Mouse (Mus musculus) retina, postnatal 7 days (tissue): ENCODE data around the gene Efl1.
"Not testable (repeated sequence)": the region's sequence is repeated elsewhere in the genome, so short reads cannot be mapped to it uniquely, and the experiment has no call there.

Source experiments
- DNase-seq: peaks from one replicate; pipeline ENCODE4 v3.0.0-alpha.2; 2012; ENCODE audit warnings: low read depth, low spot score

Gene Efl1

DNA sequence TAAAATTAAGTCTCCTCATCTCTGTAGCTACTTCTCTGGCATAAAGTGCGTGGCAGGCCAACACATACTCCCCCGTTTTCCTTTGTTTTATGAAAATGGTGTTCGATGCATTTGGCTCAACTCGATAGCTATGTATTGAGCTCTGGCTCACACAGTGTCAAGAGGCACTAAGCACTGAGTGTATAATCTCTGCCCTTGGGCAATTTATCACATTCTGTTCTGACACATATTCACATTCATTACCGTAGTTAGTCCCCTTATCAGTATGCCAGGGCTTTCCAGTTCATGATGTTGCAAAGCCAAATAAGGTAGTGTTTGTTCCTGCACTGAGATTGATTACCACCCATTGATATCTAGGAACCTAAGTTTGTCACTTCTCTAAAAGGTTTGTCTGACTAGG lies 71.3 kb downstream of the Efl1 start:
- DNase-seq, result no peak

DNA sequence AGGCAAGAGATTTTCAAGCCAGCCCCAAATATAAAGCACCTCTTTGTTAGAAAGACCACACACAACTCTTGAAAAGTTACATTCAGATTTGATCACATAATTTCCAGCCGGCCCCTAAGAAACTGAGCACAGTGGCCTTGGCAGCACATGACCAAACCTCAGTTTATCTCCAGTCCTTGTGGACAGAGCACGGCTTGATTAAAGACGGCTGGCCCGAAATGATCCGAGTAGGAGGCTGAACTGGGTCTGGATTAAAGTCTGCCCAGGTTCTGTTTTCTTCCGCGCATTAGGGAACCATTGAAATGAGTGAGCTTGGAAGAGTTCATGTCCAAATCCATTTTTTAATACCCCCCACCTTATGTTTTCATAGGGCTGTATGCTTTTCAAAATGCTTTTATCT lies 72.1 kb downstream of the Efl1 start:
- DNase-seq, result no peak

DNA sequence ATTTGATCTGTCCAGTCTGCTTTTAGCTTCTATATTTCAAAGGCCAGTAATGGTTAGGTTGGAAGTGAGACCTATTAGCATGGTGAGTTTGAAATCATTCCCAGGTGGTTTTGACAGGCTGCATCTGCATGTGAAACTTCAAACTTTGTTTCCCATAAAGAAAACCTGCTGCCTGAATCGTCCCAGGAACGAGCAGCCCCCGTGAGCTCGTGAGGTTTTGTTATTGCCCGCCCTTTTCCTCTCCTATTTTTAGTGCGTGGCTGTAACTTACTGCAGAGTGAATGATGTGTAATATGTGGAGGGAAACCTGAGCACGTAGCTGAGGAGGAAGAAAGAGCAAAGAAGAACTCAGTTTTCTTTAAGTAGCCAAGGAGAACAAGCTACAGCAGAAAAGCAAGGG lies 72.5 kb downstream of the Efl1 start:
- DNase-seq, result no peak

DNA sequence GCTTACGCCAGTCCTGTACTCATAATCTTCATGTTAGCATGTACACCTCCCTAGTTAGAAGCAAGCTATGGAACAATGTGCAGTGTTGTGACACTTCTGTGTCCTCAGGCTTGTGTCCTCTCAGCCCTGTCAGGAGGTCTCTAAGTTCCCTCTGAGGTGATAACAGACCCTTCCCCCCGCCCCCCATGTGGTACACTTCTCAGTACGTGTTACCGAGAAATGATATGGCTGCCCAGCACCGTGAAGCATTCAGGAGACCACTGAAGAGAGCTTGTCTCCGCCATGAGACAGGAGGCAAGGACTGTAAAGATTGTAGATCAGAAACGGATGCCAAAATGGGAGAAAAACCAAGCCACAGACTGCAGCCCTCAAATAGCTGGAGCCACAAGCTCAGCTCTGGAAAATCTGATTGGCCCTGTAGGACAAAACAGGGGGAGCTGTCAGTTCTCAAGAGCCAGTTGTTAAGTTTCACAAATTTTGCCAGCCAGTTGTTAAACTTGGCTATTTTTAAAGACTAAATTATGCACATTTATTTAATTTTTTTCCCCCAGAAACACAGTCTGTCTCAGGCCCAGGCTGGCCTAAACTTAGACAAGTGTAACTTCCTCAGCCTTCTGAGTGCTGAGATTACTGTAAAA lies 74.2 kb downstream of the Efl1 start:
- no peak for DNase-seq

DNA sequence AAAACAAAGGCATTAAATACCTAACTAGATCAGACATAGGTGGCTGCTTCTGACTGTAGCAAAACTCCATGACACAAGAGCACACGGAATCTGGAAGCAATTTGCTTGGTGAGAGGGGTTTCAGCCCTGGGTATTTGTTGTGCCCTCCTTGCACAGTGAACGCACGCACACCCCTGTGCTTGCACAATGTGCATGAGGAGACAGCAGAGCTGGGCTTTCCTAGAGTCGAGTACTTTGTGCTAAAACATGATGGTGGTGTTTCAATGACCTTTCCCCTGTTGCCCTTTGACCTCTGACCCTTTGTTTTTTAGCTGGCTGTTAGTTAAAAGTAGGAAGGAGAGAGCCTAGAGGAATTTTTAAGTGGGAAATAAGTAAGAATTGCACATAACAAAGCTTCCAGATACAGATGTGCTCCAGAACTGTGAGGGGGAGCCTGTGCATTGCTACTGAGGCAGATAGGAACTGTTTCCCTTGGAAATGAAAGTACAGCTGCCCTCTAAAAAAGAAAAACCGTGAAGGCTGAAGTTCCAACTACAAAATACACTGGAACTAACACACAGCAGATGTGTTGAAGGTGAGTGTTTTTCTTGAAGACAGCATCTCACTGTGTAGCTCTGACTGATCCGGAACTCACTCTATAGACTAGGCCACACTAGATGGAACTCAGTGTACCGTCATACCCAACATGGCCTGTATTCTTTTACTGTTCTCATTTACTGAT lies 74.9 kb downstream of the Efl1 start:
- DNase-seq, result no peak

DNA sequence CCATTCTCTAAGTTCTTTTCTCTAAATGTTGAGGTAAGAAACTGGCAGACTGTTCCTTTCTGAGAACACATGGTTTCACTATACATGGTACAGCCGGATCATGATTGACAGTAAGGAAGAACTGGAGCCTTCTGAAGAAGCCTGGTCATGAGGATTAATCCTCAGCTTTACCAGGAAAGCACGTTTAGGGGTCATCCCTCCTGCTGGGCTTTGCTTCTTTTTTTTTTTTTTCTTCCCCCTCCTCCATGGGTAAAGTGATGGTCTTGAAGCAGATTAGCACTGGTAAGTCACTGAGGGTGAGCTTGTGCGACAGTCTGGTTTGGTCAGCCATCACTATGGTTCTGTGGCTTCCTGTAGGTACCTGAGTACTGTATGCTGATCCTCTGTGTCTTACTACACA lies 76.1 kb downstream of the Efl1 start:
- DNase-seq, result no peak

DNA sequence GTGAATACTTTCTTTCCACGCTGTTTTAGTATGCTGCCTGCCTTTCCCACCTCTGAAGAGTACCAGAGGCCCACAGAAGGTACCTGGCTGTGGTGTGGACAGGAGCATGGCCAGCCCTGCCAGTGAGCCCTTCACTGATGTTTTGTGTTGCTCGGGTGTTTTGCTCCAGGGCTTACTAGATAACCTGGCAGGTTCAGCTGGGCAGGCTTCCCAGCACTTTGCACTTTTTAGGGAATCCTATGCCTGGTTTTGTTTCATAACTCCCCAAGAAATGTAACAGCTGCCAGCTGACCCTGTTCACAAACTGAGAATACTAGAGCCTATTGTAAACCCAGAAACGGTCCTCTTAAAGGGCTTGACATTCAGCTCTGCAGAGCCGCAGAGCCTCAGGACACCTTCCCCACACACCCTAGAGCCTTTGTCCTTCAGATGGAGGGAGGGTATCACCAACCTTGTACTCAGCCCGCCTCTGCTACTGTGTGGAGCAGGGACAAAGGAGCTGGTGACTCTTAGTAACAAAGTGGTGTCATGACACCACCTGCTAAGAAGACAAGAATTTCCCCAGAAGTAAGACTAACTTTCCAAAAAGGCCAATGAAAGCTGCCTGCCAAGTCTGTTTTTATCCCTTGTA lies 76.7 kb downstream of the Efl1 start:
- DNase-seq, result no peak

DNA sequence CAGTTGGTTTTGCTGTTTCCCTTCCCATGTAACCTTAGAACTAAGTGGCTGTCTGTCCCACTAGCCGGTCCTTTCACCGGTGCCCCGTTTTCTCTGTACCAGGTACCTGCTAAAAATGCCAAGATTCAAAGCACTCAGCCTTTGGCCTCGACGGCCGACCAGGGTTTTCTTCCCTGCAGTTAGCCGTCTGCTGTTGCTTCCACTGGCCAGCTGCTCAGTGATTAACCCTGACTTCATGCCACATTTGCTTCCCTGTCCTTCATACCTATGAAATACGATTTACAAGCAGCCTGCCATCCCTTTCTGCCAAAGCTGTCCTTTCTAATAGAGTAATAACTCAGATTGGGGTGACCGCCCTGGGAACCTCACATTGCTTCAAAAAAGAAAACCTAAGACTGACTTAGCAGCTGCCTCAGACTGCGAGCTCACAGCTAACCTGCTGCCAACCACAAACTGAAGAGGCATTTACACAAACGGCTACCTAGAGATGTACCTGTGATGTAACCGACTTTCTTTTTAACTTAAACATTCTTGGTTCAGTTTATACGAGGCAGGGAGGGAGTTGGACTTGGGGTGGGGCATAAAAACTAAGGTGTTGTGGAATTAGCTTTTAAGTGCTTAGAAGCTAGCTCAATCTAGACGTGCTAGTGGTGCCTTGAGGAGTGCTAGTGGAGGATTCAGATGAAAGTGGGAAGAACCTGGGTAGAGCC lies 77.5 kb downstream of the Efl1 start:
- no peak for DNase-seq

DNA sequence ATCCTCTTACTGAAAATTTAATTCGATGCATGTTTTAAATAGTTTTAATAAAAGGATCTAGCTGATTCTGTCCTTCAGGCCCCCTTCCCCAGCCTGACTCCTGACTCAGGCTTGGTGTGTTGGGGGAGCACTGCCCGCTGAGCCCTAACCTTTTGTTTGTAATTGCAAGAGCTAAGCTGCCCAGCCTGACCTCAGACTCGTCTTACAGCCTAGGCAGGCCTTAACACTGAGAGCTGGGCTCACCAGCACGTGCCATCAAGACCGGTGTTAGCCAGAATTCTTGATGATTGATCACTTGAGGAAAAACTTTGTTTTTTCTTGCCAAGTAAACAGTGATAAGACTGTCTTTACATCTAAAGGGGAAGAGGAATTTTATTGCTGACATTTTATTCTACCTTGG lies 78.7 kb downstream of the Efl1 start:
- DNase-seq, result no peak

DNA sequence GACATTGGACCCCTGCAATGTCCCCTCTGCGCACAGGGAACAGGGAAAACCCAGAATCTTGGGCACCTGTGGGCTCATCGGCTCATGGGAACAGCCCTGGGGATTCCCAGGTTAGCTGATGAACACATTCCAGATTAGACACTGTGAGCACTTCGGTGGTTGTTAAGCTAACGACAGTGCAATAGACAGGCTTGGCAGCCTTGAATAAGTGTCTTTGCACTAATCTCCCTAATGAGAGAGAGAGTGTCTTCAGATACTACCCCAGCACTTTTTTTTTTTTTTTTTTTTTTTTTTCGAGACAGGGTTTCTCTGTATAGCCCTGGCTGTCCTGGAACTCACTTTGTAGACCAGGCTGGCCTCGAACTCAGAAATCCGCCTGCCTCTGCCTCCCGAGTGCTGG lies 80.6 kb downstream of the Efl1 start:
- DNase-seq, result not testable (repeated sequence)

DNA sequence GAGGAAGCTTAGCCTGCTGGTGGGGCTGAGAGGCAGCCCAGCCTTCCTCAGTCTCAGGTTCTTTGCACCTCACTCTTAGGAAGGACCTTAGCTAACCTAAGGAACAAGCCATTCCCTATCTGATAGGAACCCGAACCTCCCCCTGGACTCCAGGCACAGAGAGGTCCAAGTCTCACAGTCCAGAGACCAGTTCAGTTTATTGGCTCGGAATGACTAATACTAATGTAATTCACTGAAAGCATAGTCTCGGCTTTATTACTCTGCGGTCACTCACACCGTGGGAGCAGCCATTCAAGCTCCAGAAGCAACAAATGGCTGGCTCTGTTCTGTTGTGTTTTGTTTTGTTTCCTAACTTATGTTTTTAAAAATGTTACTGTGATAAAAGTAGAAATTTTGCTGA lies 84.7 kb downstream of the Efl1 start:
- no peak for DNase-seq

DNA sequence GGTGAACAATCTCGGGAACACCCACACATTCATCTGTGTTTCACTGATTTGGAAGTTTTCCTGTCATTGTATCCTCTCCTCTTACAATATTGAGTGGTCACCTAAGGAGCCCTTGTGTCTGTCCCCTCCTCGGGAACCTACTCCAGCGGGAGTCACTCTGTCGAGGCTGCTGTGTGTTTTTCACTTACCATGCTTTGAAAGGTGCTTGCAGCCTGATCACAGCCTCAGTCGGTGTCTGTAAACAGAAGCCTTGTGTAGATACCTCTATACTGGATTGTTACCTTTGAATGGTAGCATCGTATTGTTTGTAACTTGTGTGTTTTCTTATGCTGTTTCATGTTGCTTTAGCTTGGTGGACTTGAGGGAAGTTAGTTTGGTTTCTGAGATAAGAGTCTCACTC lies 85.6 kb downstream of the Efl1 start:
- DNase-seq, result no peak

DNA sequence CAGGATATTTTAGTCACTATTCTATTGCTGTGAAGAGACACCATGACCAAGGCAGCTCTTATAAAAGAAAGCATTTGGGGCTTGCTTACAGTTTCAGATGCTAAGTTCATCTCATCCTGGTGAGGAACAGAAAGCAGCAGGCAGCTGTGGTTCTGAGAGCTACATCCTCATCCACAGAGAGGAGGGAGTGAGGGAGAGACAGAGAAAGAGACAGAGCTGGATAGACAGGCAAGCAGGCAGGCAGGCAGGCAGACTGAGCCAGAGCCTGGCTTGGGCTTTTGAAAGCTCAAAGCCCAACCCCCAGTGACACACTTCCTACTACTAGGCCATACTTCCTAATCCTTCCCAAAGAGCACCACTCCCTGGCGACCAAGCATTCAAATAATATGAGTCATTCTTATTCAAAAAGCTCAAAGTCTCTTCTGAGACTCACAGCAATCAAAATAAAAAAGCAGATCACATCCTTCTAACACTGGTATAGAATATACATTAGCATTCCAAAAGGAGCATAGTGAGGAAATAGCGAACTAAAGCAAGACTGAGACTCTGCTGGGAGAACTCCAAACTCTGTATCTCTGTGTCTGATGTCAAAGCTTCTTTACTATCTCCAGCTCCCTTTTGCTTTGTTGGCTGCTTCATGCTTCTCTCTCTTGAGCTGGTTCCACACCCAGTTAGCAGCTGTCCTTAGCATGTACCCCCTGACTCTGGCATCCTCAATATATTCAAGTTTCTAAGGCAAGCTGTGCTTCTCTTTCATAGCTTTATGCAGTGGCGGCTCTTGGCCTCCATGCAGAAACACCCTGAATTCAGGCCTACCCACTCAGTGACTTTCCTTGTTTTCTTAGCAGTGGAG lies 86.6 kb downstream of the Efl1 start:
- DNase-seq, result no peak

DNA sequence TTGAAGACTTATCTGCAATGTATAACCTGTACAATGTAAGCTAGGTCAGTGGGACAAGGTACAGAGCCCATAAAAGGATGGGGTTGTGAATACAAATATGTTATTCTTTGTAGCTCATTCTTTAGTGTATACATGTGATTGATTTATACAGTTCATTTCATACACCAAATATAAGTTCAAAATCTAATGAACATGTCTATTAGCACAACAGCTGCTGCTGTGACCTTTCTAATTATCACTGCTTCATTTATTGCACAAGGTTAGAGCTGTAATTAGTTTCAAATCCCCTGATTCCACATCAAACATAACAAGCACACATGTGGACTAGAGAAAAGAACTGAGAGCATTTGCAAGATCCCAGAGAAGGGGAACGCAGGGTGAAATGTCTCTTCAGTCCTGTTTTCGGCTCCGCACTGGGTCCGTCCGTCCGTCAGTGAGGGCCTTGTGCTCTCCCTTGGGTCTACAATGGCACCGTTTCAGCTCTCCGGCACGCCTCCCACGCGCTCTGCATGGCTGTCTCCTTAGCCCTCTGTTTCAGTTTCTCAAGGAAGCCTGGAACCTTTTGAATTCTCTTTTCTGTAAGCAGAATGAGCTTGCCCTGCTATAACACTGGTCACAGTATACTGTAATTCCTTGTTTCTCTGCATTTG lies 94.8 kb downstream of the Efl1 start:
- no peak for DNase-seq

DNA sequence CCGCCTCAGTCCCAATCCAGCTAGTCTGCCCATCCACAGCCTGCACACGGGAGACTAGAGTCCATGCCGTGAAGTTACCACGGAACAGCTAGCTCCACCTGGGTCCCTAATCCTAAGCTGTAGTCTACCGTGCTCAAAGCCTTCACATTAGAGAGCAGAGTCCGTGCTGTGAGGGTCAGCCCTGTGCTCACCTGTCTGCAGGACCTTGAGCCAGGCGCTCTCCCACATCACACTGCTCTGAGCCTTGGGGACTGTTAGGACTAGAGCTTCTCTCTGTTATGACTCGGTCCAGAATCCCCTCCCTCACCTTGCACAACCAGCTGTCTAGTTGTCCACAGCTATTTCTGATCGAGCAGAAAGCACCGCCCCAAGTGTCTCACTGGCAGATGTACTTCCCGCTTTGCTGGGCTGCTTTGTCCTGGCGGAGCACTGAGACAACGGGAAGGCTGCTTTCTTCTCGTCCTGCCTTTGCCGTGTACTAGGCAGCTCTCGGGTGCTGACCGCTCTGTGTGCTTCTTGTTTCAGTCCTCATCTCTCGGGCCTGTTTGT lies 95.8 kb downstream of the Efl1 start:
- DNase-seq, result no peak

DNA sequence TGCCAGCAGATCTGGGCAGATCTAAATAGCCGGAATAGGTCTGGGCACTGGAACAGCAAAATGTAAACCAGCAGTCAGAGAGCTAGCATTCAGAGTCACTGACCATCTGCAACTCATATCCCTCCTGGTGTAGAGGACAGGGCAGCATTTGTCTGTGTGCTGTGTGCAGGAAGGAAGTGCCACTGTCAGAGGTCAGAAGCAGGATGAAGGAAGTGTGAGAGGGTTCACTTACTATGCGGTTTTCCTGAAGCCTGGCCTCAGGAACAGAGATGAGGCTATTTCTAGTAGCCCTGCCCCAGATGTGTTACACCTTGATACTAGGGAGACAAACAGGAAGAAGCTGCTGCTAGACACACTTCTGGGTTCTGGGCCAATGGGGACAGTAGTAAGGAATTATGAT lies 100.4 kb downstream of the Efl1 start:
- no peak for DNase-seq

DNA sequence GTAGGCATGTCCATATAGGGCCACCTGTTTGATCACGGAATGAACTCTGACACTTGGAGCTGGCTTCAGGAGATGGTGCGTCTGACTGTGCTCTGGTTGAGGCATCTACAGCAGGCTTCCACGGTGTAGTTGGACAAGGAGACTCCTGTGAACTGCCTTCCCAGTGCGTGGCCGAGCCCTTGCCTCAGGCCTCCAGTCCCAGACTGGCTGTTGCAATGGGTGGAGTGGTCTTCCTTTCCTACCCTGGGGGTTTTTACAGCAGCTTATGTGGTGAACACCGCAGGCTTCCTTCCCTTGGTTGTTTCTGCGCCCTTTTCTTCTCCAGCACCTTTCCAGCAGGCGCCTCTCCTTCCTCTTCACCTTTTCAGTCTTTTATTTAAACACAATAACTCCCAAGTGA lies 100.8 kb downstream of the Efl1 start:
- no peak for DNase-seq

DNA sequence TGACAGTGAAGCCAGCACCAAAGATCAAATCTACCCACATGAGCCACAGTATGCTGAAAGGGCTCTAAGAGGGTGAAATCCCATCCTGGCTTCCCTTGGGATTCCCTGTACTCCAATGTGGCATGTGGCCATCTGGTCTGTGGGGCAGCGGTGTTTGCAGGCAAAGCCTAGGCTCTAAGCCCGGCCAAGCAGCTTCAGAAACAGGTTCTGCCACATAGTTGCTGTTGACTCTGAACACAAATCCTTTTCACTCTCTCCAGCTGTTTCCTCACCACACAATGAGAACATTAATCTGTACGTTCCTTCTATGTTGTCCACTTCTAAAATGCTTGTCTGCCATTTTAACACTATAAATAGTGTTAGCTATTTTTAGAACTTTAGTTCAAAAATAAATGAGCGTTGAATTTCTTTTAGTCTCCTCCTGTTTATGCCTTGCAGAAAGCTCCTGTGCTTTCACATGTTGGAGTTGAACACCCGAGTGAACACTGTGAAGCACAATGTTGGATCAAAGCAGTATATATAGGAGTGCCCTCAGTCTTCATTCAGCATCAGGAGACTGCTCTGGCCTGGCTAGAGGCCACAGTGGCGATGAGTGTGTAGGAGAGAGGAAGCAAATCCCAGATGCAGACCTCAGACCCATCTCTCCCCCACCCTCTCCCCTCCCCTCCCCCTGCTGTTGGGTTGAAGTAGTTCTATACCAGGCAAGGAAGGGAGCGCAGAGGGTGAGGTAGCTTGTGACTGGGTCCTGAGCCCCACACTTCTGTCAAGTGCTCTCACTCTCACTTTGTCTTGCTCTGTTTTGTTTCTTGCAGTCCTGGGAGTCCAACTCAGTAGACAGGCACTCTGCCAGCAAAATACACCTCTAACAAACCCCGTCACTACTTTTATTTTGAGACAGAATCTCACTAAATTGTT lies 104.0 kb downstream of the Efl1 start:
- peak; percentile 30 for DNase-seq

DNA sequence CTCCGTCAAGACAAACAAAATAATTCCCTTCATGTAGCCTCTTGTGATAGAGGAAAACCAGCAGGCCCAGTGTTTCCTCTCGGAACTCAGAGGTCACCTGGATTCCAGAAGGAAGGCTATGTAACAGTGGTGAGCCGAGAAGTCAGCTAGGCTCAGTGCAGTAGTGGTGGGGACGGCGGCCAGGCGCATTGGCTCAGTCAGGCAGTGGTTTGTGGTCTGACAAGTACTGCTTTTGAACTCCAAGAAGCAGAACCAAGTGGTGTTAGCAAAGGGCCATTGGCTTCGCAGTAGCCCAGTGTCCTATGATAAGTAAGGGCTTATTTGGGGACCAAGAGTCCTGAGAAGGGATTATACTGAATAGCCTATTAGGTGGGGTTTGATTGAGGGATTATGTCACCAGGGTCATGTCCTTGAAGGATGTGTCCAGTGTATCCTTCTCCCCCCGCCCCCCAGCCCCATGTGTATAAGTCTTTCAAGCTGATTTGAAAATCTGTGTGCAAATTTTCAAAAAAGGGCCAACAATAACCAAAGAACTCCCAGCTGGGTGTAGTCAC lies 107.3 kb downstream of the Efl1 start:
- peak; percentile 28 for DNase-seq
